Mouse (Mus musculus) frontal cortex, adult 2 months (tissue): ENCODE results near the gene Lce1h. TPM values are rescaled to one million over a fixed set of nuclear protein-coding genes. Genes with fewer than 3 reads are reported as not detected.

Source experiments
- DNase-seq, 2 experiments: peaks; one replicate each; pipeline ENCODE4 v3.0.0; 2022; ENCODE audit warnings: low spot score in 1 of 2; ENCODE audit errors: extremely low spot score in 1 of 2
- polyA plus RNA-seq: library from polyadenylated mRNA; depleted of rRNA; stranded (reverse); fragments of >200 nt; gene quantifications from 2 replicates; pipeline ENCODE4 v1.2.3, GENCODE M21; 2012; rRNA removed

Gene Lce1h
- not detected in 2 replicates for polyA plus RNA-seq

GRCm38 (mm10) chr3:92764965-92765364, at the start of gene Lce1h:
Gene Lce1h, minus strand, starts transcription at chr3:92765065.
- no peak for DNase-seq

DNA sequence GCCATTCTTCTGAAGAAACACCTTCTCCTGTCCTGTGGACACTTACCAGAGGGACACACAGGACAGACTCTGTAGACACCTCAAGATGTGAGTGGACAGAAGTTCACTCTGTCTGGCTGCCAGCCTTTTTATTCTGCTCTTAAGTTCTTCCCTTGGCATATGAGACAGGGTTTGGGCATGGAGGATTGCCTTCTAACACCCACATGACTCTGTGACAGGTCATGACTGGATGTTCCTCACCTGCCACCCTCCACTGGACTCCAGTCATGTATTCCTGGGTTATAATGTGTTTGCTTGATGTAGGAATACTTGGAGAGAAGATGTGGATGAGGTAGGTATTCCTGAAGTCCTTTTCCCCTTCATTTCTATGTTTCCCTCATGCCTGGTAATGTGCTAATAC, 42.9 kb upstream of the Lce1h start, which contains the start of gene Lce1k:
Lce1k (minus strand) TSS at position 101 of the 400 bp plus-strand sequence.
- DNase-seq = no peak

DNA sequence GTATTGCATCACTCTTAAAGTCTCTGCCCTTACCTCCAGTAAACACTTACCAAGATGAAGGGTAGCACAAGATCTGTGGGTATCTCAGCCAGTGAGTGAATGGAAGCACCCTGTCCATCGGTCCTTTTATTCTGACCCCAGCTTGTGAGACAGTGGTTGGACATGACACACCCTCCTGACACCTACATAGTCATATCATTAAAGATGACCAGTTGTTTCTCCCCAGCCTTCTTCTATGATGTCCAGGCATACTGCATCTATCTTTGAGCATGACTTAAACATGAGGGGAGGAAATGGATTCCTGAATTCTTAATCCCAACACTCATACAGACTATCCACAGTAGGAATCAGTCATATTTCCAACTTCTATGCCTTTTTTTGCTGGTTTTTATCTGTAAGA, 25.5 kb upstream of the Lce1h start, which contains the start of gene Lce1j:
Lce1j (minus strand) TSS at position 101 of the 400 bp plus-strand sequence.
- no peak for DNase-seq

DNA sequence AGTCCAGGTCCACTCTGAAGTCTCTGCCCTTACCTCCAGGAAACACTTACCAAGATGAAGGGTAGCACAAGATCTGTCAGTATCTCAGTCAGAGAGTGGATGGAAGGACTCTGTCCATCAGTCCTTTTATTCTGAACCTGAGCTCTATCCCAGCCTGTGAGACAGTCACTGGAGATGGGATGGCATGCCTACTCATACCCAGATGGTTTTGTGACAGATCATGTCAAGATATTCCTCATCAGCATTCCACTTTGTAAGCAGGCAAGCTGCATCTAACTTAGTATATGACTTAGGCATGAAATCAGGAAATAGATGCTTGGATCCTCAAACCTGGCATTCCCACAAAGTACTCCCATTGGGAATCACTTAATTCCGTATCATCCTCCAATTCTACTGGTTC, 13.9 kb upstream of the Lce1h start, which contains the start of gene Lce1i:
Lce1i (minus strand) TSS at position 101 of the 400 bp plus-strand sequence.
- DNase-seq = no peak

DNA sequence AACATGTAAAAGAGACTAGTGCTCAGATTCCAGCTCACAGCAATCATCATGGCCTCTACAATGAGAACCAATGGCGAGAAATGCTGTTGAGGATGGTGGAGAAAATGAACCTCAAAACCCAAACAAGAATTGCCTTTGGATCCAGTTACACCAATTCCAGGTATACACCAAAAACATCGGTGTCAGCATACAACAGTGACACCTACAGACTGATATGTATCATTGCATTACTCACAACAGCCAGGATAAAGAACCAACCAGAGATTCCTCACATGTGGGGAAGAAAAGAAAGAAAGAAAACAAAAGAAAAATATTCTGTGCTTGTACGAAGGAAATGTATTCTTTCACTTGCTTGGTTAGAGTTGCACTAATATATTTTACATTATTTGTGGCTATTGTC, 6.7 kb upstream of the Lce1h start:
- DNase-seq = peak in 1 of 2 experiments; percentile 4

DNA sequence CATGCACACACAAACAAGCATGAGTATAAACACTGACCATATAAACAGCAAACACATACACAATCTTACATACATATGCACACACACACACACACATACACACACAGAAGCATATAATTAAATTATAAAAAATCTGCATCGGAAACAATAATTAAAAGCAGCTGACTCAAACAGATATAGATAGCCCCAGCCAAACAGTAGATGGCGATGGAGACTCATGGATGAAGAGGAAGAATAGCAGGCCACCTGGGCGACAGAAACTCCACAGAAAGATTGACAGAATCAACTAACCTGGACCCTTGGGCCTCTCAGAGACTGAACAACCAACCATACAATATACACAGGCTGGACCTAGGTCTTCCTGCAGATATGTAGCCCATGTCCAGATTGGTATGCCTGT, 11.7 kb downstream of the Lce1h start:
- DNase-seq = peak in 1 of 2 experiments; percentile 1

DNA sequence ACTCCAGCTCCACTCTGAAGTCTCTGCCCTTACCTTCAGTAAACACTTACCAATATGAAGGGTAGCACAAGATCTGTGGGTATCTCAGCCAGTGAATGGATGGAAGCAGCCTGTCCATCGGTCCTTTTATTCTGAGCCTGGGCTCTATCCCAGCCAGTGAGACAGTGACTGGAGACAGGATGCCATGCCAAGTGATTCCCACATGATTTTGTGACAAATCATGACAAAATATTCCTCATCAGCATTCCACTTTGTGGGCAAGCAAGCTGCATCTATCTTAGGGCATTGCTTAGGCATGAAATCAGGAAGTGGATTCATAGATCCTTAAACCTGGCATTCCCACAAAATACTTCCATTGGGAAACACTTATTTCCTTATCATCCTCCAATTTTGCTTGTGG, 12.6 kb downstream of the Lce1h start, which contains the start of gene Lce1g:
Lce1g (minus strand) TSS at position 101 of the 400 bp plus-strand sequence.
- no peak for DNase-seq

DNA sequence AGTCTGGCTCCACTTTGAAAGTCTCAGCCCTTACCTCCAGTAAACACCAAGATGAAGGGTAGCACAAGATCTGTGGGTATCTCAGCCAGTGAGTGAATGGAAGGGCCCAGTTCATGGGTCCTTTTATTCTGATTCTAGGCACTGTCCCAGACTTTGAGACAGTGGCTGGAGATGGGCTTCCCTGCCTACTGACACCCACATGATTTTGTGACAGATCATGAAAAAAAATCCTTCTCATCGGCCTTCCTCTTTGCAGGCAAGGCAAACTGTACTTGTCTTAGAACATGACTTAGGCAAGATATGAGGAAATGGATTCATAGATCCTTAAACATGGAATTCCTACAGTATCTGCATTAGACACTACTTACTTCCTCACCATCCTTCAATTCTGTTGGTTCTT, 25.9 kb downstream of the Lce1h start, which contains the start of gene Gm38119:
Gm38119 (minus strand) TSS at position 101 of the 400 bp plus-strand sequence.
- no peak for DNase-seq

GRCm38 (mm10) chr3:92722631-92723030, 42.2 kb downstream of the Lce1h start:
- no peak for DNase-seq

GRCm38 (mm10) chr3:92720250-92720649, 44.6 kb downstream of the Lce1h start, which contains the start of gene Lce1f:
Gene Lce1f, minus strand, starts transcription at chr3:92720350.
- DNase-seq = no peak

DNA sequence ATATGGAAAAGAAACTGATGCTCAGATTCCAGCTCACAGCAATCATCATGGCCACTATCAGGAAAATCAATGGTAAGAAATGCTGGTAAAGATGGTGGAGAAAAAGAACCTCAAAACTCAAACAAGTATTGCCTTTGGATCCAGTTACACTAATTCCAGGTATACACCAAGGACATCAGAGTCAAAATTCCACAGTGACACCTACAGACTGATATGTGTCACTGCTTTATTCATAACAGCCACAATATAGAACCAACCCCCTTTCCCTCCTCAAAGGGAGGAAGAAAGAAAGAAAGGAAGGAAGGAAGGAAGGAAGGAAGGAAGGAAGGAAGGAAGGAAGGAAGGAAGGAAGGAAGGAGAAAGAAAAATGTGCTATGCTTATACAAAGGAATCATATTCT, 49.7 kb downstream of the Lce1h start:
- no peak for DNase-seq

Other genes starting within 250 kb of the Lce1h start
- not detected in 2 replicates for gene 2310046K23Rik, start 230.6 kb downstream of the Lce1h start, polyA plus RNA-seq
- not detected in 2 replicates for gene Ivl, start 191.3 kb downstream of the Lce1h start, polyA plus RNA-seq
- gene Smcp, start 176.1 kb downstream of the Lce1h start, polyA plus RNA-seq = not detected in 2 replicates
- gene 2210017I01Rik, start 157.6 kb downstream of the Lce1h start, polyA plus RNA-seq = not detected in 2 replicates
- not detected in 2 replicates for gene Lce6a, start 143.4 kb downstream of the Lce1h start, polyA plus RNA-seq
- gene Lce1a1, start 116.8 kb downstream of the Lce1h start, polyA plus RNA-seq = not detected in 2 replicates
- gene Lce1b, start 108.1 kb downstream of the Lce1h start, polyA plus RNA-seq = not detected in 2 replicates
- not detected in 2 replicates for gene Lce1a2, start 94.8 kb downstream of the Lce1h start, polyA plus RNA-seq
- not detected in 2 replicates for gene Lce1c, start 85.8 kb downstream of the Lce1h start, polyA plus RNA-seq
- not detected in 2 replicates for gene Lce1d, start 77.9 kb downstream of the Lce1h start, polyA plus RNA-seq
- not detected in 2 replicates for gene Lce1e, start 56.0 kb downstream of the Lce1h start, polyA plus RNA-seq
- gene Lce1f, start 44.7 kb downstream of the Lce1h start, polyA plus RNA-seq = not detected in 2 replicates
- gene Gm38119, start 26.0 kb downstream of the Lce1h start, polyA plus RNA-seq = not detected in 2 replicates
- gene Lce1g, start 12.7 kb downstream of the Lce1h start, polyA plus RNA-seq = not detected in 2 replicates
- not detected in 2 replicates for gene Lce1i, start 13.8 kb upstream of the Lce1h start, polyA plus RNA-seq
- gene Lce1j, start 25.4 kb upstream of the Lce1h start, polyA plus RNA-seq = not detected in 2 replicates
- gene Lce1k, start 42.8 kb upstream of the Lce1h start, polyA plus RNA-seq = not detected in 2 replicates
- gene Kprp, start 62.2 kb upstream of the Lce1h start, polyA plus RNA-seq = 0.04 TPM in 1 of 2 replicates, not detected in the other
- gene Lce1l, start 86.2 kb upstream of the Lce1h start, polyA plus RNA-seq = not detected in 2 replicates
- not detected in 2 replicates for gene 2310050C09Rik, start 105.2 kb upstream of the Lce1h start, polyA plus RNA-seq
- not detected in 2 replicates for gene Lce3a, start 161.2 kb upstream of the Lce1h start, polyA plus RNA-seq
- not detected in 2 replicates for gene Lce3b, start 167.9 kb upstream of the Lce1h start, polyA plus RNA-seq
- gene Lce3c, start 179.4 kb upstream of the Lce1h start, polyA plus RNA-seq = not detected in 2 replicates
- not detected in 2 replicates for gene Lce3d, start 192.3 kb upstream of the Lce1h start, polyA plus RNA-seq
- gene Lce3e, start 202.0 kb upstream of the Lce1h start, polyA plus RNA-seq = not detected in 2 replicates
- not detected in 2 replicates for gene Lce3f, start 227.2 kb upstream of the Lce1h start, polyA plus RNA-seq